Comparison of ENCODE assay signal across 12 mouse cellular contexts in the genomic region with DNA sequence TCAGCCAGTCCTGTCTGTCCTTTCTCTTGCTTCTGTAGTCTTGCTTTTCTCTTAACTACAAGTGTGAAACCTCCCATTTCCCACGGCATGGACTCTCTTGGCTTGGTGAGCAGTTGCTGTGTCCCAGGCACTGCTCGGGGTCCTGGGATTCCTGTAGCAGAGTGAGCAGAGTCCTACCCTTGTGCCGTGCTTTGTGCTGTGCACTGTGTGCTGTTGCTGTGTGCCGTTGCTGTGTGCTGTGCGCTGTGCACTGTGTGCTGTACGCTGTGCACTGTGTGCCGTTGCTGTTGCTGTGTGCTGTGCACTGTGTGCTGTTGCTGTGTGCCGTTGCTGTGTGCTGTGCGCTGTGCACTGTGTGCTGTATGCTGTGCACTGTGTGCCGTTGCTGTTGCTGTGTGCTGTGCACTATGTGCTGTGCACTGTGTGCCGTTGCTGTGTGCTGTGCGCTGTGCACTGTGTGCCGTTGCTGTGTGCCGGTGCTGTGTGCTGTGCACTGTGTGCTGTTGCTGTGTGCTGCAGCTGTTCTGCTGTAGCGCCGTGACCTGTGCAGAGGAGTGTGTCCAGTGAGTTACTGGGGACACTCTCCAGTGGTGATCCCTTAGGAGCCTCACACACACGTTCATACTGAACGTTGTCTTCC. TPM values are rescaled to one million over a fixed set of nuclear protein-coding genes. Genes with fewer than 3 reads are reported as not detected.
DNase-seq lines count a peak whose midpoint lies in the region; ATAC-seq and TF ChIP-seq lines count a peak whose summit lies in the region.
"Had no signal": no experiment of that assay in that cellular context is flagged by ENCODE, and none has a peak within 500 bp of the region (broad histone marks: within the 10 kb centered on the region; RNA-seq: fewer than 3 reads in every experiment).

No protein-coding gene starts in this region.

- 82% methylated on average over 18 of the region's 18 CpGs for WGBS in heart, postnatal 0 days
- 87% methylated on average over 18 of the region's 18 CpGs for WGBS in lung, embryonic 15.5 days
- 93% methylated on average over 18 of the region's 18 CpGs for WGBS in hindbrain, embryonic 16.5 days

- peak overlapping the region; percentile 90 for H3K27ac ChIP-seq in heart, postnatal 0 days (ENCODE audit: low read depth)
- H3K27ac ChIP-seq in lung, embryonic 15.5 days = no peak overlapping the region
- no peak overlapping the region for H3K27ac ChIP-seq in hindbrain, embryonic 16.5 days (ENCODE audit: low read depth, low read length)

- no peaks in the 10 kb centered on the region; the same call in 1 of the 2 replicates for H3K4me1 ChIP-seq in heart, postnatal 0 days (ENCODE audit: control insufficient read depth, insufficient read depth)
- no peaks in the 10 kb centered on the region for H3K4me1 ChIP-seq in lung, embryonic 15.5 days
- no peaks in the 10 kb centered on the region for H3K4me1 ChIP-seq in hindbrain, embryonic 16.5 days (ENCODE audit: control insufficient read depth, insufficient read depth, low read depth, low read length)
- H3K4me1 ChIP-seq: heart, embryonic 12.5 days had no signal

- H3K9ac ChIP-seq in heart, postnatal 0 days (replicated peaks; ENCODE audit: low read depth, low read length) = no peak overlapping the region
- no peak overlapping the region for H3K9ac ChIP-seq in lung, embryonic 15.5 days
- H3K9ac ChIP-seq in hindbrain, embryonic 16.5 days (ENCODE audit: low read depth, low read length) = no peak overlapping the region
- H3K9ac ChIP-seq: heart, embryonic 12.5 days had no signal

- no peak for TF ChIP-seq CTCF in heart, postnatal 0 days (IDR thresholded peaks at IDR 0.05; ENCODE audit: low read depth)

- H3K27me3 ChIP-seq in heart, postnatal 0 days (ENCODE audit: control insufficient read depth, insufficient read depth, low read length) = no peaks in the 10 kb centered on the region
- H3K27me3 ChIP-seq in lung, embryonic 15.5 days = no peaks in the 10 kb centered on the region
- no peaks in the 10 kb centered on the region for H3K27me3 ChIP-seq in hindbrain, embryonic 16.5 days (replicated peaks; ENCODE audit: control insufficient read depth, insufficient read depth, low read length)
- H3K27me3 ChIP-seq: heart, embryonic 12.5 days had no signal

- H3K4me3 ChIP-seq in heart, postnatal 0 days (ENCODE audit: low read depth, low read length) = no peak overlapping the region
- no peak overlapping the region for H3K4me3 ChIP-seq in lung, embryonic 15.5 days
- H3K4me3 ChIP-seq in hindbrain, embryonic 16.5 days (ENCODE audit: low read length) = no peak overlapping the region
- H3K4me3 ChIP-seq: heart, embryonic 12.5 days had no signal

- no peak for TF ChIP-seq EP300 in heart, postnatal 0 days (IDR thresholded peaks at IDR 0.05; ENCODE audit: low read depth)

- no peak for DNase-seq in heart, postnatal 0 days (ENCODE audit: low spot score)
- no peak for DNase-seq in heart, adult 8-10 months (ENCODE audit: low spot score)
- DNase-seq in lung, adult 18-20 months = no peak
- DNase-seq in urinary bladder, postnatal 14 days (ENCODE audit: low spot score) = no peak
- DNase-seq in left cerebral cortex, adult 8-10 months (ENCODE audit: low spot score in 2 of 2) = no peak
- DNase-seq: adrenal gland, postnatal 25 days; cerebellum, postnatal 36 days had no signal

- peak; percentile 51 for ATAC-seq in heart, postnatal 0 days (ENCODE audit: insufficient read depth, low read depth)
- ATAC-seq in lung, embryonic 15.5 days (ENCODE audit: borderline replicate concordance, extremely low read depth, low FRiP score, low TSS enrichment) = peak; percentile 39; the same call in 1 of the 2 replicates
- peak; percentile 30; the same call in 1 of the 2 replicates for ATAC-seq in erythroblast, adult 5-6 weeks (replicated peaks; ENCODE audit: low FRiP score, poor library complexity, severe bottlenecking)
- ATAC-seq in hindbrain, embryonic 16.5 days = 0 out of 2 replicates have a peak, but pooled peaks have one; percentile 37
- ATAC-seq: intestine, embryonic 16.5 days had no signal

- no peak overlapping the region for H3K4me2 ChIP-seq in heart, postnatal 0 days (ENCODE audit: low read depth, low read length)
- H3K4me2 ChIP-seq in lung, embryonic 15.5 days = no peak overlapping the region
- no peak overlapping the region for H3K4me2 ChIP-seq in hindbrain, embryonic 16.5 days (ENCODE audit: low read length)
- H3K4me2 ChIP-seq: heart, embryonic 12.5 days had no signal

- peaks cover 70% of the 10 kb centered on the region for H3K36me3 ChIP-seq in heart, postnatal 0 days (replicated peaks; ENCODE audit: control insufficient read depth, insufficient read depth, low read length)
- peaks cover 48% of the 10 kb centered on the region for H3K36me3 ChIP-seq in lung, embryonic 15.5 days
- H3K36me3 ChIP-seq in hindbrain, embryonic 16.5 days (ENCODE audit: control insufficient read depth, insufficient read depth, low read length) = peaks cover 70% of the 10 kb centered on the region

- no peaks in the 10 kb centered on the region for H3K9me3 ChIP-seq in heart, postnatal 0 days (replicated peaks; ENCODE audit: control insufficient read depth, low read length)
- no peaks in the 10 kb centered on the region for H3K9me3 ChIP-seq in lung, embryonic 15.5 days
- no peaks in the 10 kb centered on the region for H3K9me3 ChIP-seq in hindbrain, embryonic 16.5 days (ENCODE audit: control insufficient read depth, low read length)
- H3K9me3 ChIP-seq: heart, embryonic 12.5 days had no signal

RNA-seq across cellular contexts. Expression of a gene that starts 38.0 kb away (rescaled TPM):
- total RNA-seq in heart, postnatal 0 days (2014; rRNA removed; ENCODE audit: low replicate concordance) = 24.3 and 48.0 TPM in 2 replicates
- 15.4 and 18.5 TPM in 2 replicates for polyA plus RNA-seq in heart, postnatal 0 days (2015; fragmentation: Nextera tagmentation; extraction: Ambion mirVana)
- total RNA-seq in heart, adult 8-10 months (2022) = 10 to 100 TPM in 1 of 4 experiments, 1 to 10 TPM in 3; 7.1 to 11.2 (median 7.6) TPM
- polyA plus RNA-seq in lung, embryonic 15.5 days (2015; fragmentation: Nextera tagmentation; extraction: Ambion mirVana) = 46.1 and 47.5 TPM in 2 replicates
- 2.5 and 4.8 TPM in 2 replicates for total RNA-seq in erythroblast, adult 5-6 weeks (2015; ENCODE audit: low replicate concordance)
- 5.0 and 6.2 TPM in 2 replicates for total RNA-seq in erythroblast, adult 5-6 weeks (2017; ENCODE audit: low replicate concordance)
- polyA plus RNA-seq in hindbrain, embryonic 16.5 days (2015; fragmentation: Nextera tagmentation; extraction: Ambion mirVana) = 144 and 145 TPM in 2 replicates
- 10 to 100 TPM; 38.6 to 53.1 (median 46.4) TPM for total RNA-seq in left cerebral cortex, adult 8-10 months (2022)
